Mouse (Mus musculus) forebrain, embryonic 12.5 days (tissue): ENCODE measurements at regions not wholly inside any gene's neighbourhood (a gene's known extent, or its start where the extent isn't known, plus 50 kb on each side); places are given as distances from the start of the nearest gene placed in this dataset.

Experiments used
- ATAC-seq: fragments of 200-750 bp; cut with Nextera tagmentation; 2 replicates; pipeline ENCODE4 v1.8.0; 2017; ENCODE audit warnings: moderate TSS enrichment; ENCODE audit not compliant: low FRiP score
- H3K27ac ChIP-seq: fragments of 300-500 bp; sonication (generic); 2 replicates; pipeline ENCODE4 v1.5.1; 2016; ENCODE audit warnings: mild to moderate bottlenecking
- H3K27me3 ChIP-seq: fragments of 300-500 bp; sonication (generic); 2 replicates; pipeline ENCODE4 v1.6.1; 2016; ENCODE audit warnings: mild to moderate bottlenecking
- H3K36me3 ChIP-seq: fragments of 300-500 bp; sonication (generic); replicated peaks from 2 replicates; pipeline ENCODE4 v1.6.1; 2016; ENCODE audit warnings: mild to moderate bottlenecking
- H3K4me1 ChIP-seq: fragments of 300-500 bp; sonication (generic); 2 replicates; pipeline ENCODE4 v1.6.1; 2016
- H3K4me2 ChIP-seq: fragments of 300-500 bp; sonication (generic); 2 replicates; pipeline ENCODE4 v1.6.1; 2016; ENCODE audit warnings: mild to moderate bottlenecking, moderate library complexity
- H3K4me3 ChIP-seq: fragments of 300-500 bp; sonication (generic); replicated peaks from 2 replicates; pipeline ENCODE4 v1.5.1; 2016; ENCODE audit warnings: mild to moderate bottlenecking
- H3K9ac ChIP-seq: fragments of 300-500 bp; sonication (generic); 2 replicates; pipeline ENCODE4 v1.6.1; 2016; ENCODE audit warnings: mild to moderate bottlenecking
- H3K9me3 ChIP-seq: fragments of 300-500 bp; sonication (generic); 2 replicates; pipeline ENCODE4 v1.6.1; 2016
- WGBS: fragments of 180-500 bp; shearing (Covaris S2); methylation state at CpG from one replicate; pipeline ENCODE4 v1.1.7; 2016; 5-methylcytosine and 5-hydroxymethylcytosine counted together

GRCm38 (mm10) chr3:149845826-149846486 is 855.6 kb upstream of the Adgrl2 start:
- 51% methylated on average over 3 of the region's 3 CpGs for WGBS

GRCm38 (mm10) chr3:149845083-149845825 is 854.9 kb upstream of the Adgrl2 start:
- Histone ChIP-seq H3K9ac (no peak overlapping the region), H3K36me3 (no peaks in the 10 kb centered on the region), H3K4me1 (peaks cover 8% of the 10 kb centered on the region), H3K4me2 (peak overlapping the region; percentile 43), H3K27me3 (no peaks in the 10 kb centered on the region; the same call in 1 of the 2 replicates), H3K4me3 (no peak overlapping the region), H3K27ac (no peak overlapping the region), H3K9me3 (no peaks in the 10 kb centered on the region)
- peak; percentile 52; the same call in 1 of the 2 replicates for ATAC-seq
- WGBS = 12% methylated on average over 18 of the region's 18 CpGs

More at GRCm38 (mm10) chr3:149845826-149846486, 855.6 kb upstream of the Adgrl2 start:
- Histone ChIP-seq H3K4me1 (peaks cover 8% of the 10 kb centered on the region), H3K4me3 (no peak overlapping the region), H3K27me3 (no peaks in the 10 kb centered on the region), H3K27ac (no peak overlapping the region), H3K4me2 (no peak overlapping the region), H3K9ac (no peak overlapping the region), H3K36me3 (no peaks in the 10 kb centered on the region), H3K9me3 (no peaks in the 10 kb centered on the region)
- ATAC-seq = no peak

- H3K36me3 ChIP-seq = no peaks in the 10 kb centered on the region
- H3K27ac ChIP-seq = no peak overlapping the region
- no peak overlapping the region for H3K4me2 ChIP-seq
- peaks cover 3% of the 10 kb centered on the region; the same call in 1 of the 2 replicates for H3K27me3 ChIP-seq
- no peak overlapping the region for H3K4me3 ChIP-seq
- no peak overlapping the region for H3K9ac ChIP-seq
- H3K9me3 ChIP-seq = no peaks in the 10 kb centered on the region
- ATAC-seq = no peak
- no peaks in the 10 kb centered on the region for H3K4me1 ChIP-seq
Observed at GRCm38 (mm10) chr3:149837921-149838320, 847.6 kb upstream of the Adgrl2 start.

GRCm38 (mm10) chr3:149836467-149837233 is 846.3 kb upstream of the Adgrl2 start:
- H3K4me3 ChIP-seq = no peak overlapping the region
- WGBS = 12% methylated on average over 11 of the region's 11 CpGs
- H3K9me3 ChIP-seq = no peaks in the 10 kb centered on the region
- H3K36me3 ChIP-seq = no peaks in the 10 kb centered on the region
- H3K4me2 ChIP-seq = 0 out of 2 replicates have a peak overlapping the region, but pooled peaks have one; percentile 1
- H3K9ac ChIP-seq = no peak overlapping the region
- H3K27me3 ChIP-seq = peaks cover 3% of the 10 kb centered on the region; the same call in 1 of the 2 replicates
- ATAC-seq = peak; percentile 66
- no peak overlapping the region for H3K27ac ChIP-seq
- no peaks in the 10 kb centered on the region for H3K4me1 ChIP-seq

GRCm38 (mm10) chr3:149827181-149827580 is 836.8 kb upstream of the Adgrl2 start:
- Histone ChIP-seq H3K4me1 (peaks cover 13% of the 10 kb centered on the region; the same call in 1 of the 2 replicates), H3K27me3 (no peaks in the 10 kb centered on the region), H3K4me2 (no peak overlapping the region), H3K36me3 (no peaks in the 10 kb centered on the region), H3K9ac (no peak overlapping the region), H3K27ac (no peak overlapping the region), H3K4me3 (no peak overlapping the region), H3K9me3 (no peaks in the 10 kb centered on the region)
- WGBS = 4% methylated on average over 2 of the region's 2 CpGs
- peak; percentile 39; the same call in 1 of the 2 replicates for ATAC-seq

GRCm38 (mm10) chr3:149826757-149827156 is 836.4 kb upstream of the Adgrl2 start:
- Histone ChIP-seq H3K27me3 (no peaks in the 10 kb centered on the region), H3K36me3 (no peaks in the 10 kb centered on the region), H3K4me1 (peaks cover 13% of the 10 kb centered on the region; the same call in 1 of the 2 replicates), H3K4me2 (no peak overlapping the region), H3K27ac (no peak overlapping the region), H3K4me3 (no peak overlapping the region), H3K9me3 (no peaks in the 10 kb centered on the region), H3K9ac (no peak overlapping the region)
- peak; percentile 58; the same call in 1 of the 2 replicates for ATAC-seq
- whole genome bisulfite sequencing = 4% methylated on average over 9 of the region's 9 CpGs

- H3K9me3 ChIP-seq = no peaks in the 10 kb centered on the region
- no peaks in the 10 kb centered on the region for H3K4me1 ChIP-seq
- 80% methylated on average over 3 of the region's 3 CpGs for WGBS
- no peaks in the 10 kb centered on the region for H3K27me3 ChIP-seq
- no peak for ATAC-seq
- H3K27ac ChIP-seq = no peak overlapping the region
- H3K9ac ChIP-seq = no peak overlapping the region
- no peaks in the 10 kb centered on the region for H3K36me3 ChIP-seq
- H3K4me2 ChIP-seq = no peak overlapping the region
- H3K4me3 ChIP-seq = no peak overlapping the region
Observed at GRCm38 (mm10) chr3:149820670-149821069, 830.3 kb upstream of the Adgrl2 start.

GRCm38 (mm10) chr3:149819863-149820262 is 829.5 kb upstream of the Adgrl2 start:
- no peaks in the 10 kb centered on the region for H3K9me3 ChIP-seq
- H3K36me3 ChIP-seq = no peaks in the 10 kb centered on the region
- H3K4me1 ChIP-seq = no peaks in the 10 kb centered on the region
- no peak overlapping the region for H3K27ac ChIP-seq
- no peak overlapping the region for H3K4me3 ChIP-seq
- H3K9ac ChIP-seq = no peak overlapping the region
- WGBS = 78% methylated on average over 4 of the region's 4 CpGs
- no peaks in the 10 kb centered on the region for H3K27me3 ChIP-seq
- no peak overlapping the region for H3K4me2 ChIP-seq
- no peak for ATAC-seq

- H3K4me2 ChIP-seq = no peak overlapping the region
- H3K27ac ChIP-seq = no peak overlapping the region
- H3K4me3 ChIP-seq = no peak overlapping the region
- H3K4me1 ChIP-seq = no peaks in the 10 kb centered on the region
- no peak overlapping the region for H3K9ac ChIP-seq
- H3K9me3 ChIP-seq = no peaks in the 10 kb centered on the region
- no peak for ATAC-seq
- H3K36me3 ChIP-seq = no peaks in the 10 kb centered on the region
- WGBS = 90% methylated on average over 2 of the region's 2 CpGs
- no peaks in the 10 kb centered on the region for H3K27me3 ChIP-seq
Observed at GRCm38 (mm10) chr3:149819081-149819480, 828.7 kb upstream of the Adgrl2 start.

GRCm38 (mm10) chr3:149811036-149811435 is 820.7 kb upstream of the Adgrl2 start:
- H3K9me3 ChIP-seq = no peaks in the 10 kb centered on the region
- H3K27me3 ChIP-seq = no peaks in the 10 kb centered on the region
- no peaks in the 10 kb centered on the region for H3K36me3 ChIP-seq
- 34% methylated on average over 2 of the region's 2 CpGs for WGBS
- H3K4me2 ChIP-seq = no peak overlapping the region
- no peak overlapping the region for H3K4me3 ChIP-seq
- H3K9ac ChIP-seq = no peak overlapping the region
- no peak for ATAC-seq
- H3K4me1 ChIP-seq = no peaks in the 10 kb centered on the region
- no peak overlapping the region for H3K27ac ChIP-seq

- no peak overlapping the region for H3K9ac ChIP-seq
- H3K9me3 ChIP-seq = no peaks in the 10 kb centered on the region
- no peak overlapping the region for H3K4me2 ChIP-seq
- H3K4me3 ChIP-seq = no peak overlapping the region
- no peaks in the 10 kb centered on the region for H3K4me1 ChIP-seq
- no peaks in the 10 kb centered on the region for H3K27me3 ChIP-seq
- no peaks in the 10 kb centered on the region for H3K36me3 ChIP-seq
- 0 out of 2 replicates have a peak, but pooled peaks have one; percentile 51 for ATAC-seq
- 59% methylated on average over 6 of the region's 6 CpGs for WGBS
- no peak overlapping the region for H3K27ac ChIP-seq
Observed at GRCm38 (mm10) chr3:149805345-149805744, 815.0 kb upstream of the Adgrl2 start.

- H3K27ac ChIP-seq = no peak overlapping the region
- no peak overlapping the region for H3K4me2 ChIP-seq
- no peak overlapping the region for H3K4me3 ChIP-seq
- H3K9ac ChIP-seq = no peak overlapping the region
- WGBS = 90% methylated on average over 2 of the region's 2 CpGs
- H3K9me3 ChIP-seq = no peaks in the 10 kb centered on the region
- ATAC-seq = no peak
- no peaks in the 10 kb centered on the region for H3K4me1 ChIP-seq
- no peaks in the 10 kb centered on the region for H3K36me3 ChIP-seq
- no peaks in the 10 kb centered on the region for H3K27me3 ChIP-seq
Observed at GRCm38 (mm10) chr3:149796123-149796522, 805.8 kb upstream of the Adgrl2 start.
